Mouse (Mus musculus) CH12.LX (cell line): ENCODE results near the gene Ilf3. TPM values are rescaled to one million over a fixed set of nuclear protein-coding genes. Genes with fewer than 3 reads are reported as not detected.

ENCODE experiments used
- DNase-seq: peaks from one replicate; pipeline ENCODE4 v3.0.0-alpha.2; 2013; ENCODE audit errors: extremely low read depth
- H3K27ac ChIP-seq: 2 replicates; pipeline ENCODE4 v1.5.1; 2012; ENCODE audit warnings: low read depth, mild to moderate bottlenecking, control low read depth, moderate library complexity; ENCODE audit not compliant: insufficient read depth
- H3K27me3 ChIP-seq: replicated peaks from 2 replicates; pipeline ENCODE3; 2012; ENCODE audit warnings: inconsistent platforms
- H3K36me3 ChIP-seq, 2 experiments: replicated peaks in 1 of 2; 2 replicates each; pipeline versions ENCODE3 to v1.6.1; 2012; ENCODE audit warnings: inconsistent platforms in 1 of 2, low read length in 1 of 2, mild to moderate bottlenecking in 1 of 2, mixed read lengths in 1 of 2, moderate library complexity in 1 of 2; ENCODE audit not compliant: control insufficient read depth in 1 of 2, insufficient read depth in 1 of 2
- H3K4me1 ChIP-seq, 2 experiments: 2 replicates each; pipeline ENCODE4 v1.6.1; 2012; ENCODE audit warnings: inconsistent platforms in 1 of 2, moderate library complexity in 1 of 2; ENCODE audit not compliant: insufficient read depth in 2 of 2, control insufficient read depth in 1 of 2
- H3K4me2 ChIP-seq: 2 replicates; pipeline ENCODE4 v1.6.1; 2012; ENCODE audit warnings: low read depth, mild to moderate bottlenecking, control low read depth; ENCODE audit not compliant: poor library complexity, insufficient read depth, severe bottlenecking
- H3K4me3 ChIP-seq, 3 experiments: fragments of 150-350 bp in 1 of 3; sonication (generic) in 1 of 3; replicated peaks in 1 of 3; 2 replicates each; pipeline versions ENCODE3 to v1.5.1; 2011 to 2012; ENCODE audit warnings: low read depth in 2 of 3, low read length in 2 of 3, mild to moderate bottlenecking in 2 of 3, moderate library complexity in 2 of 3, control low read depth in 1 of 3, improper control_type of control experiment in 1 of 3, inconsistent platforms in 1 of 3, mixed read lengths in 1 of 3; ENCODE audit not compliant: poor library complexity in 1 of 3
- H3K79me2 ChIP-seq: replicated peaks from 2 replicates; pipeline ENCODE4 v1.6.1; 2012; ENCODE audit warnings: mild to moderate bottlenecking, moderate library complexity; ENCODE audit not compliant: control insufficient read depth, poor library complexity, insufficient read depth, severe bottlenecking; ENCODE audit errors: extremely low read depth
- H3K9ac ChIP-seq: 2 replicates; pipeline ENCODE4 v1.6.1; 2012; ENCODE audit warnings: low read depth, mild to moderate bottlenecking, control low read depth, moderate library complexity; ENCODE audit not compliant: insufficient read depth
- H3K9me3 ChIP-seq: replicated peaks from 2 replicates; pipeline ENCODE3; 2012; ENCODE audit warnings: low read length, inconsistent platforms, mixed read lengths
- BHLHE40 ChIP-seq: IDR thresholded peaks from 2 replicates; pipeline ENCODE4 v1.6.1; 2011; ENCODE audit warnings: mild to moderate bottlenecking, low read depth, low read length, improper control_type of control experiment
- CHD1 ChIP-seq: IDR thresholded peaks from 2 replicates; pipeline ENCODE4 v1.6.1; 2012; ENCODE audit warnings: low read depth, low read length, improper control_type of control experiment, inconsistent platforms
- CHD2 ChIP-seq: IDR thresholded peaks from 2 replicates; pipeline ENCODE4 v1.6.1; 2011; ENCODE audit warnings: low read length, improper control_type of control experiment
- CTCF ChIP-seq, 2 experiments: IDR thresholded peaks in 1 of 2; conservative IDR thresholded peaks in 1 of 2; 2 replicates each; pipeline ENCODE4 v1.5.1; 2011 to 2012; ENCODE audit warnings: low read depth in 2 of 2, low read length in 2 of 2, improper control_type of control experiment in 1 of 2, inconsistent platforms in 1 of 2, mild to moderate bottlenecking in 1 of 2, moderate library complexity in 1 of 2
- E2F4 ChIP-seq: IDR thresholded peaks from 2 replicates; pipeline ENCODE4 v1.6.1; 2011; ENCODE audit warnings: low read depth, low read length, improper control_type of control experiment; ENCODE audit not compliant: insufficient replicate concordance
- ELF1 ChIP-seq: IDR thresholded peaks from 2 replicates; pipeline ENCODE4 v1.6.1; 2014; ENCODE audit warnings: low read depth, mild to moderate bottlenecking, inconsistent platforms, low read length, improper control_type of control experiment
- EP300 ChIP-seq: IDR thresholded peaks from 2 replicates; pipeline ENCODE4 v1.6.1; 2011; ENCODE audit warnings: low read length, improper control_type of control experiment
- ETS1 ChIP-seq: conservative IDR thresholded peaks from 2 replicates; pipeline ENCODE4 v1.6.1; 2012; ENCODE audit warnings: low read depth, mild to moderate bottlenecking, inconsistent platforms, low read length, improper control_type of control experiment, moderate library complexity
- GABPA ChIP-seq: IDR thresholded peaks from 2 replicates; pipeline ENCODE4 v1.6.1; 2012; ENCODE audit warnings: low read depth, low read length, improper control_type of control experiment, inconsistent platforms; ENCODE audit not compliant: insufficient replicate concordance
- HCFC1 ChIP-seq: IDR thresholded peaks from 2 replicates; pipeline ENCODE4 v1.6.1; 2012; ENCODE audit warnings: low read depth, mild to moderate bottlenecking, inconsistent platforms, low read length, improper control_type of control experiment
- IRF4 ChIP-seq: IDR thresholded peaks from 2 replicates; pipeline ENCODE4 v1.6.1; 2014; ENCODE audit warnings: low read depth, mild to moderate bottlenecking, inconsistent platforms, low read length, improper control_type of control experiment
- JUN ChIP-seq: IDR thresholded peaks from 2 replicates; pipeline ENCODE4 v1.6.1; 2011; ENCODE audit warnings: low read depth, mild to moderate bottlenecking, low read length, improper control_type of control experiment, moderate library complexity; ENCODE audit not compliant: insufficient read depth
- JUND ChIP-seq: conservative IDR thresholded peaks from 2 replicates; pipeline ENCODE4 v1.6.1; 2011; ENCODE audit warnings: low read depth, low read length, improper control_type of control experiment
- KAT2A ChIP-seq: IDR thresholded peaks from 2 replicates; pipeline ENCODE4 v1.6.1; 2012; ENCODE audit warnings: low read length, improper control_type of control experiment, inconsistent platforms; ENCODE audit not compliant: insufficient replicate concordance
- MAFK ChIP-seq: IDR thresholded peaks from 2 replicates; pipeline ENCODE4 v1.6.1; 2011; ENCODE audit warnings: low read length, improper control_type of control experiment; ENCODE audit not compliant: insufficient replicate concordance
- MAX ChIP-seq: IDR thresholded peaks from 2 replicates; pipeline ENCODE4 v1.6.1; 2011; ENCODE audit warnings: low read length, improper control_type of control experiment
- MAZ ChIP-seq: IDR thresholded peaks from 2 replicates; pipeline ENCODE4 v1.6.1; 2012; ENCODE audit warnings: low read depth, mild to moderate bottlenecking, inconsistent platforms, low read length, improper control_type of control experiment, moderate library complexity
- MYC ChIP-seq: IDR thresholded peaks from 2 replicates; pipeline ENCODE4 v1.6.1; 2011; ENCODE audit warnings: low read depth, mild to moderate bottlenecking, improper control_type of control experiment, low read length
- NELFE ChIP-seq: IDR thresholded peaks from 2 replicates; pipeline ENCODE4 v1.6.1; 2011; ENCODE audit warnings: low read depth, low read length, improper control_type of control experiment
- NRF1 ChIP-seq: IDR thresholded peaks from 2 replicates; pipeline ENCODE4 v1.6.1; 2014; ENCODE audit warnings: low read depth, mild to moderate bottlenecking, inconsistent platforms, low read length, improper control_type of control experiment, moderate library complexity
- PAX5 ChIP-seq: IDR thresholded peaks from 2 replicates; pipeline ENCODE4 v1.6.1; 2012; ENCODE audit warnings: low read length, inconsistent platforms, mixed read lengths
- POLR2AphosphoS2 ChIP-seq: IDR thresholded peaks from 2 replicates; pipeline ENCODE4 v1.6.1; 2011; ENCODE audit warnings: low read depth, low read length, improper control_type of control experiment
- RAD21 ChIP-seq: IDR thresholded peaks from 2 replicates; pipeline ENCODE4 v1.6.1; 2011; ENCODE audit warnings: low read depth, mild to moderate bottlenecking, low read length, improper control_type of control experiment, moderate library complexity
- RCOR1 ChIP-seq: conservative IDR thresholded peaks from 2 replicates; pipeline ENCODE4 v1.6.1; 2012; ENCODE audit warnings: low read depth, mild to moderate bottlenecking, inconsistent platforms, low read length, improper control_type of control experiment
- SIN3A ChIP-seq: IDR thresholded peaks from 2 replicates; pipeline ENCODE4 v1.6.1; 2012; ENCODE audit warnings: low read length, improper control_type of control experiment, inconsistent platforms
- SMC3 ChIP-seq: IDR thresholded peaks from 2 replicates; pipeline ENCODE4 v1.6.1; 2011; ENCODE audit warnings: low read depth, low read length, improper control_type of control experiment
- TBP ChIP-seq: conservative IDR thresholded peaks from 2 replicates; pipeline ENCODE4 v1.6.1; 2011; ENCODE audit warnings: low read depth, low read length, improper control_type of control experiment
- TCF12 ChIP-seq: IDR thresholded peaks from 2 replicates; pipeline ENCODE4 v1.6.1; 2014; ENCODE audit warnings: low read depth, mild to moderate bottlenecking, inconsistent platforms, low read length, improper control_type of control experiment
- UBTF ChIP-seq: IDR thresholded peaks from 2 replicates; pipeline ENCODE4 v1.6.1; 2012; ENCODE audit warnings: low read depth, mild to moderate bottlenecking, inconsistent platforms, low read length, improper control_type of control experiment, moderate library complexity
- ZC3H11A ChIP-seq: IDR thresholded peaks from 2 replicates; pipeline ENCODE4 v1.6.1; 2012; ENCODE audit warnings: low read depth, mild to moderate bottlenecking, inconsistent platforms, low read length, improper control_type of control experiment
- ZKSCAN1 ChIP-seq: IDR thresholded peaks from 2 replicates; pipeline ENCODE4 v1.6.1; 2012; ENCODE audit warnings: low read depth, inconsistent platforms, low read length, improper control_type of control experiment, borderline replicate concordance
- ZMIZ1 ChIP-seq: IDR thresholded peaks from 2 replicates; pipeline ENCODE4 v1.6.1; 2012; ENCODE audit warnings: low read depth, mild to moderate bottlenecking, inconsistent platforms, low read length, improper control_type of control experiment
- ZNF384 ChIP-seq: IDR thresholded peaks from 2 replicates; pipeline ENCODE4 v1.6.1; 2012; ENCODE audit warnings: low read depth, low read length, improper control_type of control experiment, inconsistent platforms
- dilution Hi-C: fragments of 300-500 bp; cut with MboI; formaldehyde crosslinking; loops from 2 replicates; pipeline ENCODE4 v1.14.3; 2020; ENCODE audit warnings: low sequenced_read_pairs; ENCODE audit not compliant: extremely low pct_unique_long_range_greater_than_20kb, extremely low pct_ligation_motif_present
- in situ Hi-C: fragments of 300-500 bp; cut with MboI; formaldehyde crosslinking; loops from 3 replicates; pipeline ENCODE4 v1.14.3; 2019; ENCODE audit warnings: low sequenced_read_pairs, low pct_ligation_motif_present, low pct_unique_long_range_greater_than_20kb, mixed read lengths
- polyA plus RNA-seq: library from polyadenylated mRNA; unstranded; fragments of >175 nt; gene quantifications from 2 replicates; pipeline ENCODE4 v1.2.1, GENCODE M21; 2012; ENCODE audit warnings: low read depth; ENCODE audit not compliant: insufficient read length
- total RNA-seq, 2 experiments: library from RNA; depleted of rRNA; stranded (reverse); fragments of 300-350 nt in 1 of 2; fragments of >200 nt in 1 of 2; gene quantifications; 2 replicates each; pipeline ENCODE4 v1.2.3; 2012 to 2014

Gene Ilf3
- total and polyA plus RNA-seq, 3 experiments, result 72.8 to 128 (median 77.3) TPM

DNA sequence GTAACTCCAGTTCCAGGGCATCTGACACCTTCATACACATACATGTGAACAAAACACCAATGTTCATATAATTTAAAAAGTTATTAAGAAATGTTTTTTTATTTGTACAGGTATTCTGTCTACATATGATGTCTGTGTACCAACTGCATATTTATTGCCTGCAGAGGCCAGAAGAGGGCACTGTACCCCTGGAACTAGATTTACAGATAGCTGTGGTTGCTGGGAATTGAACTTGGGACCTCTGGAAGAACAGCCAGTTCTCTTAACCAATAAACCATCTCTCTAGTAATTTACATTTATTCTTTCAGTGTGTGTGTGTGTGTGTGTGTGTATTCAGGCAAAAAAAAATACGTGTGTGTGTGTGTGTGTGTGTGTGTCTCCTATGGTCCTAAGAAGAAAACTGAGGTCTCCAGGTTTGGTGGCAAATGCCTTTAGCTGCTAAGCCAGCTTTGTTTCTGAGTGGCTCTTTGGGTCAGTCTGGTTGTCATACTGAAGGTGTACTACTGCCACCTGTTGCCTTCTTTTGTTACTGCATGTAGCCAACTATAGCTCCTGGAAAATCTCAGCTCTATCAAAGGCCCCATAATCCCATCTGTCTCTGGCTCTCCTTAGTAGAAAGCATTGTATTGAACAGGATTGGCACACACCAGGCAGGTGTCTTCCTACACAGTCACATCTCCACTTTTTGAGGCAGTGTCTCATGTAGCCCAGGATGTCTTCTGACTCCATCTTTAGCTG is 10.5 kb upstream of the Ilf3 start:
- H3K27ac ChIP-seq, result no peak overlapping the region
- H3K27me3 ChIP-seq, result no peaks in the 10 kb centered on the region

DNA sequence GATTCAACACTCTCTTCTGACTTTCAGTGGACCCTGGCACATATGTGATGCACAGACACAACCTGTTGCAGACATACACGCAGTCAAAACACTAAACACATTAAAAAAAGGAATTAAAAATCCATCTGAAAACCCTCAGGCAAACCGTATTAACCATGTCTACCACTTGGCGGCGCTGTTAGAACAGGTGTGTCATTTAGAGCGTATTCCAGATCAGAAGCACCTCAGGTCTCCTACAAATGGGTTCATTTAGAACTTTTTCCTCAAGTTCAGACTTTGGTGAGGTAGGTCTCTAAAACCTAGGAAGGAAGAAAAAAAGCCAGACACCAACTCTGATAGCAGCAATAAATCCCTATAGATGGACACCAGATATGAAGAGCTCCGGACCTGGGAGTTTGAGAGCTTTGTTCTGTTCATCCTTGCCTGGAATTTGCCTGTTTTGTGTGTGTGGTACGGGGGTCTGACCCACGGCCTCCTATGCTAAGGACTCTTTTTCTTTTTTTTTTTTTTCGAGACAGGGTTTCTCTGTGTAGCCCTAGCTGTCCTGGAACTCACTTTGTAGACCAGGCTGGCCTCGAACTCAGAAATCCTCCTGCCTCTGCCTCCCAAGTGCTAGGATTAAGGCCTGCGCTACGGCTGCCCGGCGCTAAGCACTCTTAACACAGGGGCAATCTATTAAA is 990 bp upstream of the Ilf3 start:
- DNase-seq, result peak; percentile 61
- no peak overlapping the region for H3K27ac ChIP-seq
- in situ Hi-C loops (loop anchor here (5.0 kb wide), 1 partner anchor 46 kb away; the partner anchor contains the start of gene Qtrt1), dilution Hi-C loops (no loop called here)
- H3K4me2 ChIP-seq, result no peak overlapping the region
- peaks cover 2 to 10% of the 10 kb centered on the region in 2 experiments for H3K36me3 ChIP-seq
- peaks cover 2 to 30% of the 10 kb centered on the region in 2 experiments; a peak in 3 of 4 replicates for H3K4me1 ChIP-seq
- H3K4me3 ChIP-seq, result no peak overlapping the region
- no peak overlapping the region for H3K9ac ChIP-seq
- no peaks in the 10 kb centered on the region for H3K27me3 ChIP-seq
- peaks cover 33% of the 10 kb centered on the region for H3K79me2 ChIP-seq
- TF ChIP-seq RAD21 (peak; percentile 63), NRF1 (no peak), CTCF (conservative IDR thresholded peaks at IDR 0.05 in 1 of 2, IDR thresholded peaks at IDR 0.05 in 1 of 2; ENCODE audit: low read depth in 2 of 2, low read length in 2 of 2) (peak; percentile 77 to 94), SMC3 (peak; percentile 55)
- TF ChIP-seq, all 38 proteins: peak for 3
- H3K9me3 ChIP-seq, result no peaks in the 10 kb centered on the region

More for the DNA sequence above, 10.5 kb upstream of the Ilf3 start:
- H3K9me3 ChIP-seq, result no peaks in the 10 kb centered on the region
- DNase-seq, result peak; percentile 78
- in situ Hi-C loops (no loop called here), dilution Hi-C loops (no loop called here)
- peaks cover 6 to 33% of the 10 kb centered on the region in 2 experiments; a peak in 3 of 4 replicates for H3K4me1 ChIP-seq
- no peak for TF ChIP-seq IRF4
- TF ChIP-seq UBTF, result no peak
- TF ChIP-seq ZNF384, result no peak
- TF ChIP-seq CHD2, result no peak
- TF ChIP-seq SMC3, result peak; percentile 97
- TF ChIP-seq ZC3H11A, result peak; percentile 91
- no peak for TF ChIP-seq BHLHE40
- no peak for TF ChIP-seq JUND
- TF ChIP-seq GABPA, result no peak
- no peak for TF ChIP-seq RCOR1
- TF ChIP-seq NELFE, result no peak; the same call in 1 of the 2 replicates
- TF ChIP-seq JUN, result no peak
- peak; percentile 90 to 95 for TF ChIP-seq CTCF (conservative IDR thresholded peaks at IDR 0.05 in 1 of 2, IDR thresholded peaks at IDR 0.05 in 1 of 2; ENCODE audit: low read depth in 2 of 2, low read length in 2 of 2)
- no peak for TF ChIP-seq NRF1
- no peak for TF ChIP-seq ELF1
- no peak for TF ChIP-seq CHD1
- no peak for TF ChIP-seq MAFK
- TF ChIP-seq MYC, result 0 out of 2 replicates have a peak, but pooled peaks have one; percentile 49
- TF ChIP-seq PAX5, result no peak
- TF ChIP-seq E2F4, result no peak
- no peak for TF ChIP-seq TBP
- no peak for TF ChIP-seq POLR2AphosphoS2
- no peak for TF ChIP-seq SIN3A
- TF ChIP-seq MAX, result no peak
- TF ChIP-seq EP300, result no peak
- TF ChIP-seq KAT2A, result no peak
- TF ChIP-seq HCFC1, result no peak
- no peak for TF ChIP-seq ZMIZ1
- no peak for TF ChIP-seq ZKSCAN1
- no peak for TF ChIP-seq MAZ
- no peak for TF ChIP-seq TCF12
- TF ChIP-seq RAD21, result peak; percentile 94
- no peak for TF ChIP-seq ETS1
- no peaks in the 10 kb centered on the region for H3K79me2 ChIP-seq
- peaks cover 13 to 30% of the 10 kb centered on the region in 2 experiments for H3K36me3 ChIP-seq
- H3K9ac ChIP-seq, result no peak overlapping the region
- H3K4me3 ChIP-seq, result no peak overlapping the region
- no peak overlapping the region for H3K4me2 ChIP-seq
